Mouse (Mus musculus): ENCODE measurements around the gene Ntrk2.

- TF ChIP-seq CTCF (IDR thresholded peaks at IDR 0.05 in 2 of 3, conservative IDR thresholded peaks at IDR 0.05 in 1 of 3; ENCODE audit: control insufficient read depth in 1 of 3, insufficient read depth in 1 of 3, low read depth in 2 of 3, low read length in 3 of 3, poor library complexity in 1 of 3, severe bottlenecking in 1 of 3) = no peak
- TF ChIP-seq E2F4 (IDR thresholded peaks at IDR 0.05; ENCODE audit: borderline replicate concordance, low read depth, low read length) = no peak
- TF ChIP-seq GATA1 (IDR thresholded peaks at IDR 0.05; ENCODE audit: low read depth, low read length) = no peak
- no peak for TF ChIP-seq HCFC1 (IDR thresholded peaks at IDR 0.05; ENCODE audit: low read depth, low read length)
- no peak for TF ChIP-seq RCOR1 (IDR thresholded peaks at IDR 0.05; ENCODE audit: low read depth, low read length)
- no peak for TF ChIP-seq ZC3H11A (IDR thresholded peaks at IDR 0.05; ENCODE audit: low read depth, low read length)
- TF ChIP-seq POLR2A (IDR thresholded peaks at IDR 0.05; ENCODE audit: control insufficient read depth in 1 of 2, insufficient read depth in 1 of 2, low read depth in 1 of 2, low read length in 2 of 2, poor library complexity in 1 of 2) = no peak
These were observed 221.1 kb downstream of the Ntrk2 start for GRCm38 (mm10) chr13:59027436-59027835.
